Mouse (Mus musculus): ENCODE data around the gene Zfr2. TPM values are rescaled to one million over a fixed set of nuclear protein-coding genes. Genes with fewer than 3 reads are reported as not detected.

Zfr2 gene
- polyA plus RNA-seq, 1 experiment from 2014 or later: 4.6 TPM

GRCm38 (mm10) chr10:81277676-81278075, 44.7 kb downstream of the Zfr2 start:
- Histone ChIP-seq H3K4me2 (ENCODE audit: low read length) (no peak overlapping the region), H3K36me3 (ENCODE audit: insufficient read depth, low read length) (peaks cover 22% of the 10 kb centered on the region), H3K27me3 (ENCODE audit: insufficient read depth, low read length) (no peaks in the 10 kb centered on the region), H3K4me1 (replicated peaks; ENCODE audit: insufficient read depth, low read length) (no peaks in the 10 kb centered on the region), H3K9ac (ENCODE audit: low read depth, low read length) (no peak overlapping the region), H3K27ac (no peak overlapping the region), H3K4me3 (replicated peaks; ENCODE audit: low read depth, low read length) (no peak overlapping the region), H3K9me3 (replicated peaks; ENCODE audit: low read length) (no peaks in the 10 kb centered on the region)
- ATAC-seq (replicated peaks; ENCODE audit: low FRiP score, low read depth) (no peak), DNase-seq (ENCODE audit: low spot score) (no peak)
- 83% methylated on average over 22 of the region's 22 CpGs for WGBS
- no peak for TF ChIP-seq CTCF (IDR thresholded peaks at IDR 0.05; ENCODE audit: low read depth)

GRCm38 (mm10) chr10:81279496-81279895, 46.5 kb downstream of the Zfr2 start:
- H3K4me3 ChIP-seq (replicated peaks; ENCODE audit: low read depth, low read length): no peak overlapping the region
- H3K4me2 ChIP-seq (ENCODE audit: low read length): no peak overlapping the region
- peak; percentile 63 for DNase-seq (ENCODE audit: low spot score)

GRCm38 (mm10) chr10:81284189-81284588, 51.2 kb downstream of the Zfr2 start:
- Histone ChIP-seq H3K27ac (peak overlapping the region; percentile 63), H3K4me3 (replicated peaks; ENCODE audit: low read depth, low read length) (no peak overlapping the region), H3K4me1 (replicated peaks; ENCODE audit: insufficient read depth, low read length) (peaks cover 5% of the 10 kb centered on the region; the same call in 1 of the 2 replicates), H3K4me2 (ENCODE audit: low read length) (peak overlapping the region; percentile 73), H3K9ac (ENCODE audit: low read depth, low read length) (no peak overlapping the region), H3K36me3 (ENCODE audit: insufficient read depth, low read length) (no peaks in the 10 kb centered on the region), H3K9me3 (replicated peaks; ENCODE audit: low read length) (no peaks in the 10 kb centered on the region), H3K27me3 (ENCODE audit: insufficient read depth, low read length) (0 out of 2 replicates have a peak, but pooled peaks cover 2% of the 10 kb centered on the region)
- TF ChIP-seq CTCF (IDR thresholded peaks at IDR 0.05; ENCODE audit: low read depth): no peak
- ATAC-seq (replicated peaks; ENCODE audit: low FRiP score, low read depth) (no peak), DNase-seq (ENCODE audit: low spot score) (no peak)
- WGBS: 44% methylated on average over 6 of the region's 6 CpGs

More at GRCm38 (mm10) chr10:81279496-81279895, 46.5 kb downstream of the Zfr2 start:
- no peak for TF ChIP-seq CTCF (IDR thresholded peaks at IDR 0.05; ENCODE audit: low read depth)
- no peak for ATAC-seq (replicated peaks; ENCODE audit: low FRiP score, low read depth)
- Histone ChIP-seq H3K9me3 (replicated peaks; ENCODE audit: low read length) (no peaks in the 10 kb centered on the region), H3K36me3 (ENCODE audit: insufficient read depth, low read length) (0 out of 2 replicates have a peak, but pooled peaks cover 8% of the 10 kb centered on the region), H3K4me1 (replicated peaks; ENCODE audit: insufficient read depth, low read length) (no peaks in the 10 kb centered on the region), H3K9ac (ENCODE audit: low read depth, low read length) (no peak overlapping the region), H3K27ac (no peak overlapping the region), H3K27me3 (ENCODE audit: insufficient read depth, low read length) (no peaks in the 10 kb centered on the region)
- 27% methylated on average over 10 of the region's 10 CpGs for WGBS

GRCm38 (mm10) chr10:81284719-81285118, 51.8 kb downstream of the Zfr2 start:
- ATAC-seq (replicated peaks; ENCODE audit: low FRiP score, low read depth): peak; percentile 27; the same call in 1 of the 2 replicates
- H3K27me3 ChIP-seq (ENCODE audit: insufficient read depth, low read length): 0 out of 2 replicates have a peak, but pooled peaks cover 2% of the 10 kb centered on the region
- no peak for DNase-seq (ENCODE audit: low spot score)
- WGBS: 11% methylated on average over 17 of the region's 17 CpGs
- H3K9me3 ChIP-seq (replicated peaks; ENCODE audit: low read length): no peaks in the 10 kb centered on the region
- H3K4me1 ChIP-seq (replicated peaks; ENCODE audit: insufficient read depth, low read length): peaks cover 5% of the 10 kb centered on the region; the same call in 1 of the 2 replicates
- peak overlapping the region; percentile 58; the same call in 1 of the 2 replicates for H3K9ac ChIP-seq (ENCODE audit: low read depth, low read length)
- no peaks in the 10 kb centered on the region for H3K36me3 ChIP-seq (ENCODE audit: insufficient read depth, low read length)
- H3K27ac ChIP-seq: peak overlapping the region; percentile 63
- TF ChIP-seq CTCF (IDR thresholded peaks at IDR 0.05; ENCODE audit: low read depth): no peak
- H3K4me3 ChIP-seq (replicated peaks; ENCODE audit: low read depth, low read length): peak overlapping the region; percentile 43; the same call in 1 of the 2 replicates
- peak overlapping the region; percentile 73 for H3K4me2 ChIP-seq (ENCODE audit: low read length)

GRCm38 (mm10) chr10:81285694-81286450, 52.9 kb downstream of the Zfr2 start:
- H3K9me3 ChIP-seq (replicated peaks; ENCODE audit: low read length): no peaks in the 10 kb centered on the region
- H3K4me3 ChIP-seq (replicated peaks; ENCODE audit: low read depth, low read length): peak overlapping the region; percentile 43
- DNase-seq (ENCODE audit: low spot score) (peak; percentile 92), ATAC-seq (replicated peaks; ENCODE audit: low FRiP score, low read depth) (peak; percentile 71)
- H3K36me3 ChIP-seq (ENCODE audit: insufficient read depth, low read length): no peaks in the 10 kb centered on the region
- H3K4me1 ChIP-seq (replicated peaks; ENCODE audit: insufficient read depth, low read length): peaks cover 5% of the 10 kb centered on the region; the same call in 1 of the 2 replicates
- H3K27me3 ChIP-seq (ENCODE audit: insufficient read depth, low read length): 0 out of 2 replicates have a peak, but pooled peaks cover 2% of the 10 kb centered on the region
- peak overlapping the region; percentile 63 for H3K27ac ChIP-seq
- TF ChIP-seq CTCF (IDR thresholded peaks at IDR 0.05; ENCODE audit: low read depth): no peak; the same call in 1 of the 2 replicates
- peak overlapping the region; percentile 73 for H3K4me2 ChIP-seq (ENCODE audit: low read length)
- 1% methylated on average over 54 of the region's 54 CpGs for WGBS
- peak overlapping the region; percentile 58 for H3K9ac ChIP-seq (ENCODE audit: low read depth, low read length)

- WGBS: 32% methylated on average over 6 of the region's 6 CpGs
- ATAC-seq (replicated peaks; ENCODE audit: low FRiP score, low read depth): no peak
- Histone ChIP-seq H3K9ac (ENCODE audit: low read depth, low read length) (no peak overlapping the region), H3K4me2 (ENCODE audit: low read length) (peak overlapping the region; percentile 73; the same call in 1 of the 2 replicates), H3K4me1 (replicated peaks; ENCODE audit: insufficient read depth, low read length) (peaks cover 5% of the 10 kb centered on the region; the same call in 1 of the 2 replicates), H3K27me3 (ENCODE audit: insufficient read depth, low read length) (0 out of 2 replicates have a peak, but pooled peaks cover 2% of the 10 kb centered on the region), H3K9me3 (replicated peaks; ENCODE audit: low read length) (no peaks in the 10 kb centered on the region), H3K36me3 (ENCODE audit: insufficient read depth, low read length) (no peaks in the 10 kb centered on the region), H3K4me3 (replicated peaks; ENCODE audit: low read depth, low read length) (no peak overlapping the region), H3K27ac (0 out of 2 replicates have a peak overlapping the region, but pooled peaks have one; percentile 63)
- DNase-seq (ENCODE audit: low spot score): no peak
- TF ChIP-seq CTCF (IDR thresholded peaks at IDR 0.05; ENCODE audit: low read depth): no peak
Observed at GRCm38 (mm10) chr10:81286586-81286985, 53.6 kb downstream of the Zfr2 start.
